Mouse (Mus musculus): ENCODE results near the gene Cacng5. TPM values are rescaled to one million over a fixed set of nuclear protein-coding genes. Genes with fewer than 3 reads are reported as not detected.

Cacng5 gene
- polyA plus RNA-seq, 1 experiment from 2014 or later, result 0.43 TPM

- Histone ChIP-seq H3K27ac (ENCODE audit: low read depth) (no peak overlapping the region), H3K27me3 (replicated peaks; ENCODE audit: control insufficient read depth, insufficient read depth, low read length) (no peaks in the 10 kb centered on the region), H3K9ac (ENCODE audit: low read length) (no peak overlapping the region), H3K36me3 (ENCODE audit: control insufficient read depth, insufficient read depth, low read length) (no peaks in the 10 kb centered on the region), H3K4me1 (replicated peaks; ENCODE audit: control insufficient read depth, insufficient read depth, low read length) (no peaks in the 10 kb centered on the region), H3K4me2 (ENCODE audit: low read length) (no peak overlapping the region), H3K4me3 (ENCODE audit: low read depth, low read length) (no peak overlapping the region), H3K9me3 (ENCODE audit: control insufficient read depth, low read length) (no peaks in the 10 kb centered on the region)
- 51% methylated on average over 4 of the region's 4 CpGs for WGBS
- DNase-seq (ENCODE audit: low spot score) (no peak), ATAC-seq (replicated peaks; ENCODE audit: low FRiP score, low TSS enrichment, low read depth) (no peak)
Measured at GRCm38 (mm10) chr11:107900470-107900869, 14.4 kb downstream of the Cacng5 start.

GRCm38 (mm10) chr11:107898698-107899097, 16.2 kb downstream of the Cacng5 start:
- Histone ChIP-seq H3K36me3 (ENCODE audit: control insufficient read depth, insufficient read depth, low read length) (no peaks in the 10 kb centered on the region), H3K9ac (ENCODE audit: low read length) (no peak overlapping the region), H3K4me2 (ENCODE audit: low read length) (no peak overlapping the region), H3K9me3 (ENCODE audit: control insufficient read depth, low read length) (no peaks in the 10 kb centered on the region), H3K27ac (ENCODE audit: low read depth) (no peak overlapping the region), H3K4me3 (ENCODE audit: low read depth, low read length) (no peak overlapping the region), H3K4me1 (replicated peaks; ENCODE audit: control insufficient read depth, insufficient read depth, low read length) (no peaks in the 10 kb centered on the region), H3K27me3 (replicated peaks; ENCODE audit: control insufficient read depth, insufficient read depth, low read length) (no peaks in the 10 kb centered on the region)
- WGBS, result 52% methylated on average over 2 of the region's 2 CpGs
- ATAC-seq (replicated peaks; ENCODE audit: low FRiP score, low TSS enrichment, low read depth) (no peak), DNase-seq (ENCODE audit: low spot score) (no peak)

- no peak overlapping the region for H3K4me2 ChIP-seq (ENCODE audit: low read length)
- no peaks in the 10 kb centered on the region for H3K36me3 ChIP-seq (ENCODE audit: control insufficient read depth, insufficient read depth, low read length)
- WGBS, result 53% methylated on average over 4 of the region's 4 CpGs
- no peaks in the 10 kb centered on the region for H3K4me1 ChIP-seq (replicated peaks; ENCODE audit: control insufficient read depth, insufficient read depth, low read length)
- no peaks in the 10 kb centered on the region for H3K9me3 ChIP-seq (ENCODE audit: control insufficient read depth, low read length)
- DNase-seq (ENCODE audit: low spot score), result no peak
- H3K27me3 ChIP-seq (replicated peaks; ENCODE audit: control insufficient read depth, insufficient read depth, low read length), result no peaks in the 10 kb centered on the region
- no peak overlapping the region for H3K9ac ChIP-seq (ENCODE audit: low read length)
- no peak overlapping the region for H3K4me3 ChIP-seq (ENCODE audit: low read depth, low read length)
- no peak overlapping the region for H3K27ac ChIP-seq (ENCODE audit: low read depth)
- ATAC-seq (replicated peaks; ENCODE audit: low FRiP score, low TSS enrichment, low read depth), result no peak
Measured at GRCm38 (mm10) chr11:107895635-107896034, 19.2 kb downstream of the Cacng5 start.

GRCm38 (mm10) chr11:107891377-107891776, 23.5 kb downstream of the Cacng5 start:
- H3K4me1 ChIP-seq (replicated peaks; ENCODE audit: control insufficient read depth, insufficient read depth, low read length), result no peaks in the 10 kb centered on the region
- ATAC-seq (replicated peaks; ENCODE audit: low FRiP score, low TSS enrichment, low read depth) (no peak), DNase-seq (ENCODE audit: low spot score) (no peak)

GRCm38 (mm10) chr11:107887342-107887741, 27.5 kb downstream of the Cacng5 start:
- Histone ChIP-seq H3K4me2 (ENCODE audit: low read length) (no peak overlapping the region), H3K9ac (ENCODE audit: low read length) (no peak overlapping the region), H3K4me1 (replicated peaks; ENCODE audit: control insufficient read depth, insufficient read depth, low read length) (no peaks in the 10 kb centered on the region), H3K36me3 (ENCODE audit: control insufficient read depth, insufficient read depth, low read length) (no peaks in the 10 kb centered on the region), H3K9me3 (ENCODE audit: control insufficient read depth, low read length) (no peaks in the 10 kb centered on the region), H3K27me3 (replicated peaks; ENCODE audit: control insufficient read depth, insufficient read depth, low read length) (no peaks in the 10 kb centered on the region), H3K4me3 (ENCODE audit: low read depth, low read length) (no peak overlapping the region), H3K27ac (ENCODE audit: low read depth) (no peak overlapping the region)
- WGBS, result 85% methylated on average over 6 of the region's 6 CpGs
- ATAC-seq (replicated peaks; ENCODE audit: low FRiP score, low TSS enrichment, low read depth), result no peak
- no peak for DNase-seq (ENCODE audit: low spot score)

More at GRCm38 (mm10) chr11:107891377-107891776, 23.5 kb downstream of the Cacng5 start:
- Histone ChIP-seq H3K36me3 (ENCODE audit: control insufficient read depth, insufficient read depth, low read length) (no peaks in the 10 kb centered on the region), H3K9me3 (ENCODE audit: control insufficient read depth, low read length) (no peaks in the 10 kb centered on the region), H3K4me2 (ENCODE audit: low read length) (no peak overlapping the region), H3K27ac (ENCODE audit: low read depth) (no peak overlapping the region), H3K9ac (ENCODE audit: low read length) (no peak overlapping the region), H3K27me3 (replicated peaks; ENCODE audit: control insufficient read depth, insufficient read depth, low read length) (no peaks in the 10 kb centered on the region), H3K4me3 (ENCODE audit: low read depth, low read length) (no peak overlapping the region)
- 85% methylated on average over 3 of the region's 3 CpGs for WGBS

GRCm38 (mm10) chr11:107876840-107877239, 38.0 kb downstream of the Cacng5 start:
- no peak for ATAC-seq (replicated peaks; ENCODE audit: low FRiP score, low TSS enrichment, low read depth)
- H3K36me3 ChIP-seq (ENCODE audit: control insufficient read depth, insufficient read depth, low read length), result no peaks in the 10 kb centered on the region
- DNase-seq (ENCODE audit: low spot score), result no peak
- 80% methylated on average over 5 of the region's 5 CpGs for WGBS
- H3K9me3 ChIP-seq (ENCODE audit: control insufficient read depth, low read length), result 0 out of 2 replicates have a peak, but pooled peaks cover 3% of the 10 kb centered on the region
- no peaks in the 10 kb centered on the region for H3K27me3 ChIP-seq (replicated peaks; ENCODE audit: control insufficient read depth, insufficient read depth, low read length)
- no peak overlapping the region for H3K27ac ChIP-seq (ENCODE audit: low read depth)
- H3K4me1 ChIP-seq (replicated peaks; ENCODE audit: control insufficient read depth, insufficient read depth, low read length), result no peaks in the 10 kb centered on the region
- no peak overlapping the region for H3K4me3 ChIP-seq (ENCODE audit: low read depth, low read length)
- H3K4me2 ChIP-seq (ENCODE audit: low read length), result no peak overlapping the region
- H3K9ac ChIP-seq (ENCODE audit: low read length), result no peak overlapping the region

GRCm38 (mm10) chr11:107875861-107876494, 38.9 kb downstream of the Cacng5 start:
- no peak overlapping the region for H3K9ac ChIP-seq (ENCODE audit: low read length)
- no peak overlapping the region for H3K4me3 ChIP-seq (ENCODE audit: low read depth, low read length)
- H3K9me3 ChIP-seq (ENCODE audit: control insufficient read depth, low read length), result 0 out of 2 replicates have a peak, but pooled peaks cover 3% of the 10 kb centered on the region
- 86% methylated on average over 18 of the region's 18 CpGs for WGBS
- H3K4me1 ChIP-seq (replicated peaks; ENCODE audit: control insufficient read depth, insufficient read depth, low read length), result no peaks in the 10 kb centered on the region
- H3K36me3 ChIP-seq (ENCODE audit: control insufficient read depth, insufficient read depth, low read length), result no peaks in the 10 kb centered on the region
- DNase-seq (ENCODE audit: low spot score), result no peak
- no peak overlapping the region for H3K27ac ChIP-seq (ENCODE audit: low read depth)
- no peak for ATAC-seq (replicated peaks; ENCODE audit: low FRiP score, low TSS enrichment, low read depth)
- no peaks in the 10 kb centered on the region for H3K27me3 ChIP-seq (replicated peaks; ENCODE audit: control insufficient read depth, insufficient read depth, low read length)
- H3K4me2 ChIP-seq (ENCODE audit: low read length), result no peak overlapping the region

GRCm38 (mm10) chr11:107872743-107873142, 42.1 kb downstream of the Cacng5 start:
- Histone ChIP-seq H3K9ac (ENCODE audit: low read length) (no peak overlapping the region), H3K4me3 (ENCODE audit: low read depth, low read length) (no peak overlapping the region), H3K9me3 (ENCODE audit: control insufficient read depth, low read length) (0 out of 2 replicates have a peak, but pooled peaks cover 3% of the 10 kb centered on the region), H3K27me3 (replicated peaks; ENCODE audit: control insufficient read depth, insufficient read depth, low read length) (no peaks in the 10 kb centered on the region), H3K36me3 (ENCODE audit: control insufficient read depth, insufficient read depth, low read length) (no peaks in the 10 kb centered on the region), H3K4me2 (ENCODE audit: low read length) (no peak overlapping the region), H3K27ac (ENCODE audit: low read depth) (no peak overlapping the region), H3K4me1 (replicated peaks; ENCODE audit: control insufficient read depth, insufficient read depth, low read length) (no peaks in the 10 kb centered on the region)
- ATAC-seq (replicated peaks; ENCODE audit: low FRiP score, low TSS enrichment, low read depth), result no peak
- 69% methylated on average over 6 of the region's 6 CpGs for WGBS
- DNase-seq (ENCODE audit: low spot score), result no peak

- H3K27ac ChIP-seq (ENCODE audit: low read depth), result no peak overlapping the region
- H3K9me3 ChIP-seq (ENCODE audit: control insufficient read depth, low read length), result no peaks in the 10 kb centered on the region
- WGBS, result 78% methylated on average over 8 of the region's 8 CpGs
- H3K4me3 ChIP-seq (ENCODE audit: low read depth, low read length), result no peak overlapping the region
- ATAC-seq (replicated peaks; ENCODE audit: low FRiP score, low TSS enrichment, low read depth) (no peak), DNase-seq (ENCODE audit: low spot score) (no peak)
- H3K4me1 ChIP-seq (replicated peaks; ENCODE audit: control insufficient read depth, insufficient read depth, low read length), result no peaks in the 10 kb centered on the region
- no peak overlapping the region for H3K9ac ChIP-seq (ENCODE audit: low read length)
- H3K4me2 ChIP-seq (ENCODE audit: low read length), result no peak overlapping the region
- H3K27me3 ChIP-seq (replicated peaks; ENCODE audit: control insufficient read depth, insufficient read depth, low read length), result no peaks in the 10 kb centered on the region
- H3K36me3 ChIP-seq (ENCODE audit: control insufficient read depth, insufficient read depth, low read length), result no peaks in the 10 kb centered on the region
Measured at GRCm38 (mm10) chr11:107867509-107867908, 47.3 kb downstream of the Cacng5 start.

Measured in intestine, embryonic 14.5 days (tissue).